Mouse (Mus musculus): ENCODE measurements around the gene Henmt1.

GRCm38 (mm10) chr3:108889908-108890307, 49.8 kb upstream of the Henmt1 start, which contains the start of gene Fndc7:
- TF ChIP-seq CTCF (IDR thresholded peaks at IDR 0.05; ENCODE audit: control insufficient read depth, insufficient read depth, insufficient read length) (no peak), USF1 (IDR thresholded peaks at IDR 0.05; ENCODE audit: low read depth) (no peak), MAX (IDR thresholded peaks at IDR 0.05) (no peak), CEBPB (IDR thresholded peaks at IDR 0.05; ENCODE audit: low read depth) (no peak), FOSL1 (IDR thresholded peaks at IDR 0.05; ENCODE audit: insufficient read depth, low read length, poor library complexity, severe bottlenecking) (no peak), MYOG (IDR thresholded peaks at IDR 0.05; ENCODE audit: control insufficient read depth, extremely low read depth, insufficient read length) (no peak), MYOD1 (IDR thresholded peaks at IDR 0.05; ENCODE audit: control insufficient read depth, insufficient read length, low read depth) (no peak)

All from C2C12 (cell line).